Mouse (Mus musculus): ENCODE results near the gene Tmem86a. TPM values are rescaled to one million over a fixed set of nuclear protein-coding genes. Genes with fewer than 3 reads are reported as not detected.

Gene Tmem86a
- total RNA-seq, 2 experiments from 2014 or later = 11.9 to 12.5 TPM

- DNase-seq = no peak
Measured at GRCm38 (mm10) chr7:47077451-47077850, 27.1 kb downstream of the Tmem86a start.

GRCm38 (mm10) chr7:47080868-47081267 is 30.5 kb downstream of the Tmem86a start:
- DNase-seq = no peak

DNA sequence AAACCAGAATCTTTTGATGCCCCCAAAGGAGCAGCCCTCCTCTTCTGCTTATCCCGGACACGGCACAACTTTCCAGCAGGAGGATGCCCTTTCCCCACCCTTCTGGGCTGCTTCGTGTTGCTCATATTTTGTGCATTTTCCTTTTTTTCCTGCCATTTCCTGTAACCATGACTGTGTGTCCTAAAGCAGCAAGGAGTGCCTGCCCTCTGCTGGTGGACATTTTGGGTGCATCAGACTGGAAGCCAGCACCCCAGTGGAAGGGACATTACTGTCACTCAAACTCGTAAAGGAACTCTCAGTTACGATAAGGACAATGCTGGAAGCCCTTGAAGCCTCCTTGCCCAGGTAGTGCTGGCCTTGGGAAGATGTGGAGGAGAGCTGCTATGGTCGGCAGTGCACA is 30.9 kb downstream of the Tmem86a start:
- peak; percentile 68 to 71 for DNase-seq

DNA sequence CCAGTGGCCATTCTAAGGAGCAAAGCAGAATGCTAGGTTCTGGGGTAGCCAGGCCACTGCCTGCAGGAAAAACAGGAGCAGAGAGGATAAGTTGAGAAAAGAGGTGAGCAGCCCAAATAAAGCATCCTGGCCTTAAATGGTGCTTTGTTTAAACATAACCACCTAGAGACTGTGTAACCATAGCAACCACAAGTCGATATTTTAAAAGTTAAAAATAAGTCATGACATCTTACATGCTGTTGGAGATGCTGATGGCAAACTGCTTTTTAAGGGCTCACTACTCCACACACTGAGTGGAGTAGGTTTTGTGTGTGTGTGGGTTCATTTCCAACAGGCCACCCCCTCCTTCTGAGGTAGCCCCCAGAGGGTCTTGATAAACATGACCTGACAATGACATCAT is 34.7 kb downstream of the Tmem86a start:
- DNase-seq = no peak

GRCm38 (mm10) chr7:47093935-47094334 is 43.5 kb downstream of the Tmem86a start:
- DNase-seq = no peak

DNA sequence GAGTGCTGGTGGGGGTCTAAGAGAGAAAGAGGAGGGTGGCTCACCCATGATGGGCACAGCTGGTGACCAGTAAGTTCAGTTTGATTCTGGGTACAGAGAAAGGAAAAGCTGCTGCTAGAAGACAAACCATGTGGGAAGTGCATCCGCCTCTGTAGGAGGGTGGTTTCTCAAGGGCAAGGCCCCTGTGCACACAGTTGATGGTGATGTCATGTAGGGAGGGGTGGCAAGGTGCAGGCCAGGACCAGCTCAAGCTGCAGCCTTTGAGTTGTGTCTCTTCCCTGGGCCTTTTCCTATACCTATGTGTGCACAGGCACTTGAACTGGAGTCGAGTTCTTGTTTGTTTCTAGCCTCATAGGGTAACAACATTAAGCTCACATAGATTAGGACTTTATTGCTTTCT is 44.6 kb downstream of the Tmem86a start:
- no peak for DNase-seq

DNA sequence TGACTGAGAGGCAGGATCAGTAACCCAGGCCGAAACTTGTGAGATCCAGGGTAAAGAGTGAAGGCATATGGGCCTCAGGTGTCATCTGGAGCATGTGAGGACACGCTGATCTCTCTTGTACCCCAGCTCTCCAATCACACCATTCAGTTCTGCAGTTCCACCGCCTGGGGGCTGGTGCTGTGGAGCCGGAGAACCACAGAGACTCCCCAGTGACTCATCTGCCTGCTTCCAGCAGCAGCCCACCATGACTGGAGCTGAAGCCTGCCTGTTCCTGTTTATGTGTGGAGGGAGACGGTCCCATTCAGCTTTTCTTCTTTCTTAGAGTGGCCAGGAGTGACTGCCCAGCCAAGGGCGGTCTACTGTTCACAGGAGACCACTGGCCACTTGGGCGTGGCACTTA is 47.6 kb downstream of the Tmem86a start:
- peak; percentile 45 for DNase-seq

GRCm38 (mm10) chr7:47099306-47099705 is 48.9 kb downstream of the Tmem86a start:
- no peak for DNase-seq

DNA sequence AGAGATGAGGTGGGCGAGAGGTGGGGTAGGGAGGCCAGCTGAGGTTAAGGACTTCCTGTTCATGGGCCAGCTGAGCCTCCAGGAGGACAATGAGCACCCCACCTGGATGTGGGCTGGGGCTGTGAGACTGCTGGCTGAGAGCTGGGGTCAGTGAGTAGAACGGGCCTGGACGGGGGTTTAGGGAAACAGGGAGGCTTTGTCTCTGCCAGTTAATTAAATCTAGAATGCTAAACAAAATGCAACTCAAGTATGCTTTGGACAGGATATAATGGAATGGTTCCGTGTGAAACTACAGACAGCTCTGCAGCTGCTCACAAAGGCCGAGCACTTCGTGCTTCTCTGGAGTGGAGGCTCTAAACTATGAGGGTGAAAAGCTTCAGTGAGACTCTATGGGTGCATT is 50.2 kb downstream of the Tmem86a start:
- DNase-seq = no peak

DNA sequence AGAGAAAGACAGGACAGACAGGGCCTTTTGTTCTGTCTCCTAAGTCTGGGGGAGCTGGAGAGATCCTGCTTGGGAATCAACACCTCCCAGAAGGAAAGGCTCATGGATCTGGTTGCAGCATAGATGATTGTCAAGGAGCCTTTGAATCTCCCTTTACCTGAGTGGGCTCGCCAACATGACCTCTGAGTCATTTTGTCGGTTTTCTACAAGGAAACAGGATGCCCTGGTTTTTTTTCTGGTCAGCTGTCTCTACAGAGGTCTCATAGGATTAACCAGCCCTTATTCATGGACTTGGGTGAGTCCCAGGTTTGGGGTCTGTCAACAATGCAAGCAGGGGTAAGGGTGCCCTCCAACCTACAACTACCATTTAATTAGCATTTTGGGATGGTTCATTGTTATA is 52.6 kb downstream of the Tmem86a start:
- DNase-seq = no peak

GRCm38 (mm10) chr7:47103671-47104414 is 53.4 kb downstream of the Tmem86a start:
- no peak for DNase-seq

Small RNAs within 50 kb of the gene (microRNA-seq; reads per million reads assigned to microRNA genes)
- gene Mir7056 = 1.8 to 2.8 reads per million in 2 experiments

Other genes with a start within 250 kb of the Tmem86a start
- gene Ldha, start 209.1 kb upstream of the Tmem86a start, total RNA-seq (2021) = 100 to 1,000 TPM; 286 to 311 TPM
- not detected for gene Ldhc, start 189.4 kb upstream of the Tmem86a start, total RNA-seq (2021)
- gene Tsg101, start 130.6 kb upstream of the Tmem86a start, total RNA-seq (2021) = 10 to 100 TPM; 73.0 to 80.2 TPM
- gene Uevld, start 92.1 kb upstream of the Tmem86a start, total RNA-seq (2021) = 10 to 100 TPM; 15.5 to 18.3 TPM
- not detected for gene Gm9999, start 67.0 kb upstream of the Tmem86a start, total RNA-seq (2021)
- gene Spty2d1, start 42.2 kb upstream of the Tmem86a start, total RNA-seq (2021) = 10 to 100 TPM; 16.3 to 16.5 TPM
- 10 to 100 TPM; 92.7 to 95.8 TPM for gene Ptpn5, start 83.1 kb downstream of the Tmem86a start, total RNA-seq (2021)
- gene Mrgpra6, start 154.3 kb downstream of the Tmem86a start, total RNA-seq (2021) = not detected
- gene Mrgpra9, start 202.2 kb downstream of the Tmem86a start, total RNA-seq (2021) = not detected

Data from layer of hippocampus, postnatal 36 days (tissue).